ENCODE assay signal across 13 mouse cellular contexts in genomic region chr11:98320806-98321676, GRCm38 (mm10). TPM values are rescaled to one million over a fixed set of nuclear protein-coding genes. Genes with fewer than 3 reads are reported as not detected.
DNase-seq lines count a peak whose midpoint lies in the region; ATAC-seq and TF ChIP-seq lines count a peak whose summit lies in the region.
"Had no signal": no experiment of that assay in that cellular context is flagged by ENCODE, and none has a peak within 500 bp of the region (broad histone marks: within the 10 kb centered on the region; RNA-seq: fewer than 3 reads in every experiment).

No protein-coding gene starts in this region.

- H3K4me3 ChIP-seq in forebrain, embryonic 12.5 days (replicated peaks): peak overlapping the region; percentile 13; the same call in 1 of the 2 replicates
- no peak overlapping the region for H3K4me3 ChIP-seq in midbrain, postnatal 0 days (ENCODE audit: low read depth, low read length)
- H3K4me3 ChIP-seq: liver, embryonic 15.5 days; stomach, embryonic 15.5 days had no signal

- H3K4me1 ChIP-seq in forebrain, embryonic 12.5 days: peaks cover 7% of the 10 kb centered on the region; the same call in 1 of the 2 replicates
- H3K4me1 ChIP-seq in midbrain, postnatal 0 days (ENCODE audit: insufficient read depth, low read length): no peaks in the 10 kb centered on the region
- H3K4me1 ChIP-seq: liver, embryonic 15.5 days; stomach, embryonic 15.5 days had no signal

- TF ChIP-seq CTCF in midbrain, postnatal 0 days (IDR thresholded peaks at IDR 0.05): no peak

- ATAC-seq in forebrain, embryonic 12.5 days (ENCODE audit: low FRiP score): no peak
- no peak for ATAC-seq in midbrain, postnatal 0 days (ENCODE audit: low FRiP score)

- H3K9ac ChIP-seq in forebrain, embryonic 12.5 days: no peak overlapping the region
- no peak overlapping the region for H3K9ac ChIP-seq in midbrain, postnatal 0 days (replicated peaks; ENCODE audit: low read length, poor library complexity, severe bottlenecking)
- H3K9ac ChIP-seq: liver, embryonic 15.5 days; stomach, embryonic 15.5 days had no signal

- H3K27me3 ChIP-seq in forebrain, embryonic 12.5 days: peaks cover 100% of the 10 kb centered on the region
- peaks cover 80% of the 10 kb centered on the region for H3K27me3 ChIP-seq in midbrain, postnatal 0 days (ENCODE audit: insufficient read depth, low read length)

- H3K9me3 ChIP-seq in forebrain, embryonic 12.5 days: no peaks in the 10 kb centered on the region
- no peaks in the 10 kb centered on the region for H3K9me3 ChIP-seq in midbrain, postnatal 0 days (ENCODE audit: low read length)
- H3K9me3 ChIP-seq: liver, embryonic 15.5 days; stomach, embryonic 15.5 days had no signal

- WGBS in forebrain, embryonic 12.5 days: 1% methylated on average over 30 of the region's 30 CpGs
- WGBS in midbrain, postnatal 0 days: 1% methylated on average over 30 of the region's 30 CpGs

- peak overlapping the region; percentile 29; the same call in 1 of the 2 replicates for H3K4me2 ChIP-seq in forebrain, embryonic 12.5 days
- H3K4me2 ChIP-seq in midbrain, postnatal 0 days (ENCODE audit: low read depth, low read length, poor library complexity, severe bottlenecking): peak overlapping the region; percentile 13; the same call in 1 of the 2 replicates
- H3K4me2 ChIP-seq: liver, embryonic 15.5 days; stomach, embryonic 15.5 days had no signal

- H3K27ac ChIP-seq in forebrain, embryonic 12.5 days: peak overlapping the region; percentile 68
- H3K27ac ChIP-seq in midbrain, postnatal 0 days (ENCODE audit: low read depth, low read length): no peak overlapping the region
- H3K27ac ChIP-seq: liver, embryonic 15.5 days; stomach, embryonic 15.5 days had no signal

- H3K36me3 ChIP-seq in forebrain, embryonic 12.5 days (replicated peaks): no peaks in the 10 kb centered on the region
- H3K36me3 ChIP-seq in midbrain, postnatal 0 days (ENCODE audit: insufficient read depth, low read length): no peaks in the 10 kb centered on the region
- H3K36me3 ChIP-seq: liver, embryonic 15.5 days; stomach, embryonic 15.5 days had no signal

- peak; percentile 63 to 79 for DNase-seq in layer of hippocampus, postnatal 14 days (ENCODE audit: low spot score in 2 of 2)
- DNase-seq in layer of hippocampus, adult 9-10 months (ENCODE audit: low spot score): no peak
- DNase-seq in cerebellum, adult 8-10 months: peak; percentile 65
- DNase-seq in midbrain, postnatal 0 days (ENCODE audit: low spot score): peak; percentile 69
- no peak for DNase-seq in thymus, postnatal 36 days
- DNase-seq in lung, postnatal 10 days: no peak
- DNase-seq in liver: no peak
- DNase-seq: gastrocnemius, postnatal 14 days; heart, postnatal 14 days; kidney, adult 9 months had no signal

RNA-seq across cellular contexts. Expression of gene Neurod2, which starts 8.4 kb away (rescaled TPM):
- total RNA-seq in layer of hippocampus, postnatal 14 days (2021): 100 to 1,000 TPM; 113 to 124 TPM
- 19.9 and 20.5 TPM in 2 replicates for polyA plus RNA-seq in forebrain, embryonic 12.5 days (2016; fragmentation: Nextera tagmentation; extraction: Ambion mirVana)
- total RNA-seq in midbrain, postnatal 0 days (2014; rRNA removed): 11.6 and 24.4 TPM in 2 replicates
- polyA plus RNA-seq in midbrain, postnatal 0 days (2015; fragmentation: Nextera tagmentation; extraction: Ambion mirVana): 2.1 and 3.3 TPM in 2 replicates
- total RNA-seq: gastrocnemius, postnatal 14 days; heart, postnatal 14 days had no signal
- polyA plus RNA-seq: liver, embryonic 15.5 days had no signal

RNA-seq across cellular contexts. Expression of gene Ppp1r1b, which starts 27.2 kb away (rescaled TPM):
- 10 to 100 TPM; 33.6 to 46.7 TPM for total RNA-seq in layer of hippocampus, postnatal 14 days (2021)
- polyA plus RNA-seq in forebrain, embryonic 12.5 days (2016; fragmentation: Nextera tagmentation; extraction: Ambion mirVana): 3.0 and 3.1 TPM in 2 replicates
- total RNA-seq in midbrain, postnatal 0 days (2014; rRNA removed): 1.8 and 5.0 TPM in 2 replicates
- polyA plus RNA-seq in midbrain, postnatal 0 days (2015; fragmentation: Nextera tagmentation; extraction: Ambion mirVana): 4.2 and 5.3 TPM in 2 replicates

RNA-seq across cellular contexts. Expression of gene Stard3, which starts 37.1 kb away (rescaled TPM):
- 10 to 100 TPM; 22.6 to 24.8 TPM for total RNA-seq in layer of hippocampus, postnatal 14 days (2021)
- 42.0 and 42.5 TPM in 2 replicates for polyA plus RNA-seq in forebrain, embryonic 12.5 days (2016; fragmentation: Nextera tagmentation; extraction: Ambion mirVana)
- total RNA-seq in midbrain, postnatal 0 days (2014; rRNA removed): 31.2 and 56.1 TPM in 2 replicates
- 23.8 and 28.2 TPM in 2 replicates for polyA plus RNA-seq in midbrain, postnatal 0 days (2015; fragmentation: Nextera tagmentation; extraction: Ambion mirVana)

Comparison
In these comparisons a context has a peak if more than half of its experiments do, and no peak if none do; other contexts are left out.
1. DNase-seq: peak in layer of hippocampus, postnatal 14 days (2 of 2), cerebellum, adult 8-10 months (single experiment) and midbrain, postnatal 0 days (single experiment); none in layer of hippocampus, adult 9-10 months (single experiment), thymus, postnatal 36 days (0 of 2), lung, postnatal 10 days (single experiment) and liver (single experiment).